Mouse (Mus musculus): ENCODE data around the gene Rftn1.

Rftn1 gene

DNA sequence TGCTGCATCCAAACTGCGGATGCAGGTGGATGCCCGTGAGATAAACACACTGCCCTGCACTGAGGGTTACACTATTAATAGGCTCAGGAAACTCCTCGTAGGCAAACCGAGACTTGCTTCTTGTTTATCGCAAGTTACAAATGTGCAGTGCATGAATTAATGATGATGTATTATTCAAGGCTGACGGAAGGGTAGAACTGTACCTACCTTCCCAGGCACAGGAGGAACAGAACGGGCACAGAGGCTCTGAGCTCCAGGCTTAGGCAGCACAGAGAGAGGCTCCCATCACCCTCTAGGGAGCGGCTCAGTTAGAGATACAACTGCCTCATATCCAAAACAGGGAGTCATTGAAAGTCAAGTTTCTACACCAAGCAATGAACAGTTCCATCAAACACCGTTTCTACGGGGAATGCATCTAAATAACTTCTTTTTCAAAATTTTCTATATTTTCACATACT lies 121.8 kb downstream of the Rftn1 start:
- in situ Hi-C loops (cut with MboI, MseI) = no loop called here

DNA sequence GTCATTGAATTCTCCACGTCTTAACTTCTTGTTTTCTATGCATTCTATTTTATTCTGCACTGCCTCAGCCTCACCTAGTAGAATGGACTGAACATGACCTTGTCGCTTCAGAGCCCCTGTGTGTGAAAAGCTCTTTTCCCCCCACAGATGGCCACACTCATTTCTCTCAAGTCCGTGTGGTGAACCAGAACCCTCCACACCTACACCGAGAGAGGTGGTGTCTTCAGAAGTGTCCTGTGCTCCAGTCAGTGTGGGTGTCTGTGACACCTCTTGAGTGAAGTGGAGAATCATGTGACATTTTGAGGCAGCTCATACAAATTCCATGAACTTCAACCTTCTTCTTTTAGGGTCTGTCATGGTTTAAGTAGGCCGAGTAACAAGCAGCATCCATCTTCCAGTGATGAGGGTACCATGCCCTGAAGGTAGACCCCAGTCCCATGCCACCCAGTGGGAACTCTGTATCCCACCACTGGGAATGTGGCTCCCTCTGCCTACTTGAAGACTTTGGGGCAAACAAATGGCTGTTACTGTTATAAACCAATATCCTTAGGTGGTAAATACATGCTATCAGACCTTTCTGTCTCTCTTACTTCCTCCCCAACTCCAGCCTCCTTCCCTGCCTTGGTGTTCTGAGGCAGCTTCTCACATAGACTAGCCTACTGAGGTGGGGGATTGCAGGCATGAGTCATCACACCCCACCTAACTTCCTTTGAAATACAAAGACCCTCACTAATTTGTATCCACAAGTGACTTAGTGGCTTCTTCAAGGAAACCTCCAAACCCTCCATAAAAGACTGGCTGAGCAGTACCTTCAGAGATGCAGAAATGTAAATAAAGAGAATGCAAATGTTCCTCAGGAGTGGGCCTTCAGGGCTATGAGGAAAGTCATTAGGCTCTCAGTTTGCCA lies 122.4 kb downstream of the Rftn1 start:
- in situ Hi-C loops (cut with MboI, MseI) = no loop called here

DNA sequence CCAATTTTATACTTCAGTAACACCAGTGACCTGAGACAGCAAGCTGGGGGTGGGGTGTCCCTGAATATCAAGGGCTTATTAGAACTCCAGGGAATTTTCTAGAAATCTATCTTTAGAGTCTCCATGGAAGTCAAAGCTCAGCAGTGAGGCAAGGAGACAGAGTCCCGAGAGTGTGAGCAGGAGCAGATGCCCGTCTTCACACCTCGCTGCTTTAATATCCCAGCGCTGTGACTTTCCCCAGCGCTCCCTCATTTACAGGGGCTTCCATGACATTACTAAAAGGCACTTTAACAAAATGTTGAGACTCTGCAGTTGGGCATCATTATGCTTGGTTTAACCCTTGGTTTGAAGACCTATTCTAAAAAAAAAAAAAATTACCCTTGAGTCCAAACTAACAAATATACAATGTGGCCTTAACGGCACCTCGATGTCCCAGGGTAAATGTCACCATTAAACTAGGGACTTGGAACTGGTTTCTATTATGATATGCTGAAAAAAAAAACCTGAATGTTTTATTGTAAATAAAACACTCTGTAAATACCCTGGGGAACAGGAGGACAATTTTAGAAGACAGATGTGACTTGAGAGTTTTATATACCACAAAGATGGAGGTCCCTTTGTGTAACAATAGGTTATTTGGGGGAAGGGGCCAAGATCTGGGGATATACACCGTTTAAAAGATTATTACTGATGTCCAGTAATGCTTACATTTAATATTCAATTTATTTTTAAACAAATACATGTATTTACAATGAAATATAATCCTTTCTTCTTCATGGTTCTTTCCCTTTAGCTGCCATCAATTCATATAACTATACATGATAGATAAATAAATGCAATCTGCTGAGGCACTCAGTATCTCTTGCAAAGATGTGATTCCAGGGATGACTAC lies 123.4 kb downstream of the Rftn1 start:
- in situ Hi-C loops (cut with MboI, MseI) = no loop called here

DNA sequence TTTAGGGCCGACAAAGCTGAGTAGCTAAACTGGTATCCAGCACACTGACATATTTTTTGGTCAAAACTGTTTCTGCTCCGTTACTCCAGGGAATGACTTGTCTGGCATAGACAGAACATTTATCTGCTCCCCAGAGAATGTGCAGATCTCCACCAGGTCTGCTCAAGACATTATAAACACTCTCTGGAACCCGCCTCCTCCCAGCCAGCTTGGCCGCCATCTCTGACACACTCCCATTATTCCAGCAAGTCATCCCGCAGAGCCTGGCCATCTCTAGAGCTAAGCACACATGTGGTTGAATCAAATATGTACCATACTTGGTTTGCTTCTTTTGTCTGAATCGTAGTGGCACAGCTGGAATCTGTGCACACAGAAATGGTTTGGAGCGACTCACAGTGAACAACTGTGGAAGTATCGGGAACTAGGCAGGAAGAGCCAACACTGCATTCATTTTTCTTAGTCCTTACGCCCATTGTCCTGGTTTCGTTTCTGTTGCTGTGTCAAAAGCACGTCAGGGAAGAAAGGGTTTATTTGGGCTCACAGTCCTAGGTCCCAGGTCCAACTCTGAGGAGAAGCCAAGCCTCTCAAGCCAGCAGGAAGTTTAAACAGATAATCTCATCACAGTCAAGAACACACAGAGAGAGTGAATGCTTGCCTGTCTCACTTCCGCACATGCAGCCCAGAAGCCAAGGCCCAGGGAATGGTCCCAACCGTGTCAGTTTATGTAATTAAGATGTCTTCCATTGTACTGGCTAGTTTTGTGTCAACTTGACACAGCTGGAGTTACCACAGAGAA lies 126.4 kb downstream of the Rftn1 start:
- in situ Hi-C loops (cut with MboI, MseI) = no loop called here

DNA sequence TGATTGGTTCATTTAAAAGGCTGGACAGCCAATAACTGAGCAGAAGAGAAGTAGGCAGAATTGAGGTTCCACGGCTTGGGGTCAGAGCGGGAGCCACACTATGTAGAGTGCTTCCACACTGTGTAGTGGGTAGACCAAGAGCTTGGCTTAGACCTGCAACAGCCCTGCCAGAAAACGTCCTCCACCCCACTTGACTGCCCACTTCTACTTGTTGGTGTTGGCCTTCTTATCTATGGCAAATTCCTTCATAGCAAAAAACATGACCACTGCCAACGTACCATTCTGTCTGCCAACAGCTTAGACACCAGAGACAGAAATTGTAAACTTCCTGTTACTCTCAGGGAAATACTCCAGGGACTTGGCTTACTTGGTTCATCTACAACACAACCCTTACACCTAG lies 127.8 kb downstream of the Rftn1 start:
- in situ Hi-C loops (cut with MboI, MseI) = no loop called here

DNA sequence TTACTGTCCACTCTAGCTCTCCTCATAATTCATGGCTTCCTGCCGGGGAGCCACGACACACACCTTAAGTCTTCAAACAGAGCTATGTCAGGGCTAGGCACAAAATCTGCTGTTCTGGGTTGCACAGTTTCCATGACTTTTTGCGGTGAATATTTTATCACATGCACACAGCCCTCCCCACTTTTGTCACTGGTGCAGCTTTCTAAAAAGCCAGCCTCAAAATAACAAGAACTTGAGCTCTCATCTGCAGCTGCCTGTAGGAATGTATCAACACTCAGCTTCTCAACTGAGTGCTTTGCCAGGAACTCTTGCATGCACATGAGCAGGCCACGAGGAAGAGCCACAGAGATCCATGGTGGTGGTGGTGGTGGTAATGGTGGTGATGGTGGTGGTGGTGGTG lies 129.0 kb downstream of the Rftn1 start:
- in situ Hi-C loops (cut with MboI, MseI) = no loop called here

DNA sequence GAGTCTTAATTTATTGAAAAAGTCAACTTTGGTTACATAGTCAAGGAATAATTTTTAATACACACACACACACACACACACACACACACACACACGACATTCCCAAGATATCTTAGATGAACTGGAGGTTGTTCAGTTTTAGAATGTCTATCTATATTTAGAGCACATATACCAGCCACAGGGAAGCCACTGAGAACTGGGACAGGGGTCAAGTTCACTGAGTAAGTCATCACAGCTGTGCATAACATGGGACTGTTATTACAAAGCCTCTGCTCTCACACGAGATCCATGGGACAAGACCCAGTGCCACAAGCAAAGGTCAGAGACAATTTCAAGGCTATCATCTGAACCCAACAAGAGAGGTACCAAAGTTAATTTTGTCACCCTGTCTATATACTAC lies 130.3 kb downstream of the Rftn1 start:
- in situ Hi-C loops (cut with MboI, MseI) = no loop called here

DNA sequence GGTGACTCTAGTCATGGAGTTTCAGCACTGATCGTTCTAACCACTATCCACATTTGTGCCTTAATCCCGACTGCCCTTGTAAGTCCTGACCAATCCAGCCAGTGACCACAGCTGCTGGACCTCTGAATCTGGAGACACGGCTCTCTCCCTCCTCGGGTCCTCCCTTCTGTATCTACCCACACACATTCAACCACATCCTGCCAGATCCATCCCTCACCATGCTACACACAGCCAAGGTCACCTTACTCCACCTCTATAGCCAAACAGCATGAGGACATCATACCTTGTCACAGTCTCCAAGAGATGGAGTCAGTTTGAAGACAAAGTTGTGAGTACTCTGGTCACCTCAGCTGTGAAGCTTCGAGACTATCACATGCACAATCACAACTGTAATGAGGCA lies 131.1 kb downstream of the Rftn1 start:
- in situ Hi-C loops (cut with MboI, MseI) = no loop called here

DNA sequence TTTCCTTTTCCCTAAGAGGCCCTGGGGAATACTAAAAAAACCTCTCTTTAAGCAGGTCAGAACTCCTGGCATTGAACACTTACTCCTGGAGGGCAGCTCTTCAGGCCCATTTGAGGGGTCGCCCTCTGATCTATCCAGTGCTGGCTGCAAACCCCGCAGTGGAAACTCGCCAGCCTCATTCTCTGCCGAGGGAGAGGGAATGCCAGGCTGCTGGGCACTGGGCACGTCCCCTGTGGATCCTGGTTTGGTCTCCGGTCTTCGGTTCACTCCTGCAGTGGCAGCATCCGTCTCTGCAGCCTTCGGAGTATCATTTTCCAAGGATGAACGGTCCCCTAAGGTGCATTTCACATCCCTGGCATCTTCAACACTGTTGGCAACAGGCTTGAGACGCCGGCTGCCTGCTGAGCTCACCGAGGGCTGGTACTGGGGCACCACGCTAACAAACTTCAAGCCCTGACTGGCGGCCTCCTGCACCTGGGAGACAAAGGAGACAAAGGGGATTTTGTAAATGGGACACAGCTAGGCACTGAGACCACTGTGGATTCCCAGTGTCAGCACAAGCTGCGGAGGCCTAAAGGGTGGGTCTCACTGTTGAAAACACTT lies 135.2 kb downstream of the Rftn1 start:
- in situ Hi-C loops (cut with MboI, MseI) = no loop called here

DNA sequence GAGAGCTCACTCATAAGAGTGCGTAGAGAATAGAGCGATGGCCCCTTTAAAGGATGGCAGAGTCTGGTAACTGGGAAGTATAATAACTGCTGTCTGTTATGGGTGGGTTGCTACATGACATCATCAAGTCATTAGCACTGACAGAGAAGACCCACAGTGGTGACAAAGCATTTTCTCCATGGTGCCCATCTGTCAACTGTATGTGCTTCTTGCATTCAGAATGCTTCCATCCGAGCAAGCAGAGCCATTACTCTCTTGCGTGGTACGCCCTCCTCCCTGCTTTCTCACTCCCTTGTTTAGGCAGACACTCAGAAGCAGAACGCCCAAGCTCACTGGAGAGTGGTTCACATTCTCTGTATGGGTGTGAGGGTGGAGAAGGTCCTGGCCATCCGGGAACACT lies 135.9 kb downstream of the Rftn1 start:
- in situ Hi-C loops (cut with MboI, MseI) = no loop called here

DNA sequence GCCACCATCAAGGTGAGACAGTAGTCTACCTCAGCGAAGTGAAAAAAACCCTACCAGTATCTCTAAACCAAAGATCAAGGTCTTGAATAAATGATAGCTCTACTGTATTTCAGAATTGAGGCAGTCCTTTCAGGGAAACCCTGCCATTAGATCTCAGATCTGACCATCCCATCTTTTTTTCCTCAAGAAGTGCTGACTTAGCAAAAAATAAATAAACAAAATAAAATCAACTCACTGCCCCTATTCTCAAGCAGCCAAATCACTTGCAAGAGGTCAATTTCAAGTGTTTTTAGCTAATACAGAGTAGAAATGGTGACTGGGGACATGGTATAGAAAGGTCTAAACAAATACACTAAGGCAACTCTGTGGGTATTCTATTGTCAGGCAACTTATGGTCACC lies 136.5 kb downstream of the Rftn1 start:
- in situ Hi-C loops (cut with MboI, MseI) = no loop called here

DNA sequence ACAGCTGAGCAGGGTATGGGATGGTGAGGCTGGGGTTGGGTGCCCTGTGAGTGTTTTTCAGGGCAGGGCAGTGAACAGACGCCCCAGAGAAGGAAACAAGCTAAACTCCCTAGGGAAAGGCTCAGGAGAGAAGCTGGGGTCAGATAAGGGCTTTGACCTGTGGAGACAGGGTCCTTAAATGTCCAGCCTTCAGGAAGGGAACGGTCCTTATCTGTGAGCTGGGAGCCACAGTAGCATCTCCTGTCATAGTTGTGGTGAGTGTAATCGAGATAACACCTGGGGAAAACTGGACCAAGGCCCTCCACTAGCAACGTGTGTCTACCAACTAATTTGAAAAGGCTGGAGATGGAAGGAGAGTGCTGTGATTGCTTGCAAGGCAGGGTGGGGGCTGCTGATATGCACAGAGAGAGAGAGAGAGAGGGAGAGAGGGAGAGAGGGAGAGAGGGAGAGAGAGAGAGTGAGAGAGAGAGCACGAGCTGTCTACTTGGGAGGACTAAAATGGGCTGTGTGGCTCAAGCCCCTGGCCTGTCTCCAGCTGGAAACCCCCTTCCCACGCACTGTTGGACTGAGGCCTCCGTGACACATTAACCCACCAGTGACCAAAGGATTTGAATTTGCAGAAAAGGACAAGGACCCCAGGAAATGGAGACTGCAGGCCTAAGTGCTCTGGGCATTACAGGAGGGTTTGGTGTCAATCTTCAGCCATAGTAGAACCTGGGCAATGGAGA lies 137.6 kb downstream of the Rftn1 start:
- in situ Hi-C loops (cut with MboI, MseI) = no loop called here

DNA sequence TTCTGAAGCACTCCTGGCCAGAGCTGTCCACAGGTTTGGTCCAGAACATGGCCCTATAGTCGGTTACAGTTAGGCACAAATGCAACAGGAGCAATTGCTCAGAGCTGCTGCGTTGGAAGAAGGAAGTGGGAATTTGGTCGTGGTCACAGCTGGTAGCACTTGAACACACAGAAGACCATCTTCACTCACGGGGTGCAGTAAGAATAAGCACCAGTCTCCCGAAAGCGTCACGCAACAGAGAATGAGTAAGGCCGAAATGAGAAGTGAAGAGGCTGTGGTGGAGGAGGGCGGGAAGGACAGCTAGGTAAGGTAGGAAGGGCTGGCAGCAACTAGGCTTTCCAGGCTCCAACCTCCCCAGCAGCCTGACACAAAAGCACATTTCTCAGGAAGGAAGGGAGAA lies 140.0 kb downstream of the Rftn1 start:
- in situ Hi-C loops (cut with MboI, MseI) = no loop called here

DNA sequence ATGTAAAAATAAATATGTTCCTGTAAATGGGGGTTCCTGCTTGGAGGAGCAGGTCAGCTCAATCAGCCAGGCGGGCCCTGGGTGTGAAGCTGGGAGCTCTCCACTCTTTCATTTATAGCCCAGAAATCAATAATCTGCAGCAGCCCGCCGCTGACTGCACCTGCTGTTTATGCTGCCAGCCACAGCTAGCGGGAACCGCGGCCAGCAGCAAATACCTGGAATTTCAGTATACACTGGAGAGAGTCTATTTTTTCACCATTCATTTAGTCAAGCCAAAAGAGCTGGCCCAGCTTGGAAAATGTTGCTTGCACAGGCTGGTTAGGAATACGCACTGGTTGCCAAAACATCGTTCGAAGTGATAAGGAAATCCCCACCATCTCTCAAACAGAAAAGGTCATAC lies 142.3 kb downstream of the Rftn1 start:
- in situ Hi-C loops (cut with MboI, MseI) = no loop called here

DNA sequence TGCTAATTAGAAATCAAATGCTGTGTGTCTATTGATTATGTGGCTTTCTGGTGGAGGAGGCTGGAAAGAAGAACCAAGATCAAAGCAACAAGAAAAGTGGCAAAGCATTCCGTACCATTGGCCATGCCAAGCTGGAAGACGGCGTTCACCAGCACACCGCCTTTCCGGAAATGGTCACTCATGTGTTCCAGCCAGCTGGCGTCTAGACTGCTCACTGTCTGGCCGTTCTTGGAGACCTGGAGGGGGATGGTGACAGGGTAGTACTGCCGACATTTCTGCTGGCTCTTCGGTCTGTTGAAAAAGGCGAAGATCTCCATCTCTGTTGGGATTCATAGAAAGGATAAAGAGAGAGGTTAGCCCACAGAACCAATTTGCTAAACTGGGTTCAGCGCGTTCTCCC lies 143.3 kb downstream of the Rftn1 start:
- in situ Hi-C loops (cut with MboI, MseI) = no loop called here

DNA sequence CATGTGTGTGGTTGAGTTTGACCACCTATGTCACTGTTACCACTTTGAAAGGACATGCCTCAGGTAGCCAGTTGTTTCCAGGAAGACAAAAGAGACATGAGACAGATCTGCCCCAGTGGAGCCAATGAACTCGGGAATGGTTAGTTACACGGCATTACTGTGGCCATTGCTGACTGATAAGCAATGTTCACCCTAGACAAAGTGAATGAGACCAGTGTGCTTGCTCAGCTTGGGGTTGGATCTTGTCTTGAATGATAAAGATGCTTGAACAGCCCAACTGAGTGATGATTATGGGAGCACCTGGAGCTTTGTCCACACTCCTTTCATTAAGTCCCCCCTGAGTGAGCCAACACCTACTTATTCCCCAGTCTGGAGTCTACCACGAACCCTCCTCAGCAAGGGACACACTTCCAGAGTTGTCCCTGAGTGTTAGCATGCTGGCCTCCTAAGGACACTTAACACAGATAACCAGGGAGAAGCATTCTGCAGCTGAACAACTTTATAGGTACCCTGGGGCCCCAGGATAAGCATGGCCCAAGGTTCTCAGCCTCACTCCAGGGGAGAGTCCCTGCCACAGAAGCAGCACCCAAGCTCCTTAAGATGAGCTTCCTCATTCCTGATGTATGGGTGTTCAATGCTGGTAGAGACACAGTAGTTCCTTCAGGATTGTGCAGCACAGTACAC lies 149.6 kb downstream of the Rftn1 start:
- in situ Hi-C loops (cut with MboI, MseI) = no loop called here

DNA sequence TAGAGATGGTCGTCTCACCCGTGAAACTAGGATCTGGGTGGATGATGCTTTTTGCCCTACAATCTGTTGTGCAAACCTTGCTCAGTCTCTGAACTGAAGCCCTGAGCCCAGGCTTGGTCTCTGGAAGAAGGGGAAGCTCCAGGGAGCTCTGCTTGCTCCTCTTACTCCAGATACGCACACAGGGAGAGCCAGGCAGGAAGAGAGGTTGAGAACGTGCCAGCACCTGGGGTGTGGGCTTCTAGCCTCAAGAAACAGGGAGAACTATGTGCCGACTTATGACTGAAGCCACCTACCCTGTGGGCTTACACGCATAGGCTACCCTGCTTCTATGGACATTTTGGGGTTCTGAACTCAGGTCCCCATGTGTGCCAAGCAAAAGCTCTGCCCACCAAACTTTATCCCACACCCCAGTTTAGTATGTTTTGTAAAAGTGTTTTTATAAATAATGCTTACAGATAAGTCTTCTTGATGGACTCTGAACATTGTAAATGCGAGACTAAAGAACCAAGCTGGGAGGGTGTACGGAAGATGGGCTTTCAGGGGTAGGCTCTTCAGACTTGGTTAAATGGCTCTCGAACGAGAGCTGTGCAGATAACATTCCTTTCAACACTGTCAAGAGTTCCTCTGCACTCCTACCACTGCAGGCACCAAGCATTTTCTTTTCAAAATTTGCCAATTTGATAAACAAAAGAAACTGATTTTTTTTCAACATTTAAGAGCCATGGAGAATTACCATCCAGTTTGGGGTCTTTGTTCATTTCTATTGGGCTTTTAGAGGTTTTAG lies 152.4 kb downstream of the Rftn1 start:
- in situ Hi-C loops (cut with MboI, MseI) = no loop called here

DNA sequence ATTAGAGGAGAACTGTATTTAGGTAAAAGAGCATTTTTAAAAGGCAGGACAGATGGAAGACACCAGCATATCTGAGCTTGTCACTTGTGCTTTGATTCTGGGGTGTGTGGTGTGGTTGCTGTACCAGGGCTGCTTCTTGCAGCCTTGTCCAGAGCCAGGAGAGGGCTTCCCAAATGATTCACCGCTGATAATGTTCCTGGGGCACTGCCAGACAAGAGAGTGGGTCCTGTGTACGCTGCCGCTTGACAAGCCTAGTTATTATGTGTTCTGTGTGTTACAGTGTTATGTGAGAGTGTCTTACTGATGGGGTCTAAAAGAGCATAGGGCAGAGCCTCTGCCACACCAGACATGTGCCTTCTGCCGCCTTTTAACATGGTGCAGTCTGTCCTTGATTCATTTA lies 153.1 kb downstream of the Rftn1 start:
- in situ Hi-C loops (cut with MboI, MseI) = no loop called here

DNA sequence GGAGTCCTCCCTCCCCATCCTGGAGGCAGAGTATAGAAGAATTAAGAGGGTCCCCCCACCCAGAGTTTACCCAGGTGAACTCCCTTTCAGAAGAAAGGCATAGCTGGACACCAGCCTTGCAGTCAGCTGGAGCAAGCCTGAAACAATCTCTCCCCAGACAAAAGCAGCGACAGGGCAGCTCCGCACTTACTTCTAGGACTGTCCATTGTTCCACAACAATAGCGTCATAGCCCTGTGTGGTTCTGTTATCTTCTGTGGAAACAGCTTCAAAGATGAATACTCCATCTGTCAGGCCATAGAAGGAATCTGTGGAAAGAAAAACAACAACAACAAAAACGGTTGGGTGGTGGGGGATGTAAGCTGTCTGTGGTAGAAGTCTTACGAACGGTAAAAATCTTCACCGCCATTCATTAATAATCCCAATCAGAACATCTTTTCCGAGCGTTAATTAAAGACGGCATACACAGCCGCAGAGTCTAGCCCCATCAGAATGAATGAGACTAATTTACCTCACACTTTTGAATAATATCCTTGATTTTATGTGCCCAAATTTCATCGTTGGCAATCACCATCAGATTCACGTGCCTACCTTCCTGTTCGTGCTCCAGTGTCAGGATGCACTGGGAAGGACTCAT lies 153.6 kb downstream of the Rftn1 start:
- in situ Hi-C loops (cut with MboI, MseI) = no loop called here

Data from T-helper 2 cell (primary cell).